Mouse (Mus musculus) frontal cortex, postnatal 14 days (tissue): ENCODE measurements around the gene Dennd1a.

Experiments used
- DNase-seq, 2 experiments: peaks; one replicate each; pipeline ENCODE4 v3.0.0; 2022; ENCODE audit warnings: low spot score in 2 of 2

The Dennd1a gene

GRCm38 (mm10) chr2:38048996-38049395, 238.2 kb downstream of the Dennd1a start:
- no peak for DNase-seq

DNA sequence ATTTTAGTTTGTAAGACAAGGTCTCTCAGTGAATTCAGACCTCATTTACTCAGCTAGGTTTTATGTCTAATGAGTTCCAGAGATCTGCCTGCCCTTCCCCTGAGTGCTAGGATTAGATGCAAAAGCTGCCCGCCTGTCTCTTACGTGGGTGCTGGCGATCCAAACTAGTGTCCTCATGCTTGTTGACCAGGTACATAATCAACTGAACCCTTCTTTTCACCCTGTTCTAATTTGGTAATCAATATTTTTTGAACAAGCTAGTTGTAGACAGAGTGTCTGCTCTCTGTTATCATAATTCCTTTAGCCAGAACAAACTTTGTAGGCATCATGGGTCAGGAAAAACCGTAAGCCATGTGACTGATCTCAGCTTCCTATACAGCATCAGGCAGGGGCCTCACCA, 241.9 kb downstream of the Dennd1a start:
- no peak for DNase-seq

GRCm38 (mm10) chr2:38040845-38041244, 246.3 kb downstream of the Dennd1a start:
- DNase-seq = no peak

DNA sequence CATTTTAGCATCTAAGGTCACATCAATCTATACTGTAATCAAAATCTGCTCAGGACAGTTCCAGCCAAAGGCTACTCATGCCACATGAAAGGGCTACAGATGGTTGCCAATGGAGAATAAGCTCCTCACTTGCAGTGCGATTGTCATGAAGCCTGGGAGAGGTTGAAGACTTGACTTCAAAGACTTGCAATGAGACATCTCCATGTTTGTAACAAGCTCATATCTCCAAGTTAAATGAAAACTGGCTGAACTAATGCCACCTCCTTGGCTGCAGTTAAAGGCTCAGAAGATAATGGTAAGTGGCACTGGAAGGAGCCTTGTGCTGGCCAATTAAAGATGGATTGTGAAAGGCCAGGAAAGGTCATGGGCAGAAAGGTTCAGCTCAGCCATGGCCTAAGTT, 247.6 kb downstream of the Dennd1a start:
- DNase-seq = no peak

- no peak for DNase-seq
Observed at GRCm38 (mm10) chr2:38028317-38028716, 258.9 kb downstream of the Dennd1a start.

DNA sequence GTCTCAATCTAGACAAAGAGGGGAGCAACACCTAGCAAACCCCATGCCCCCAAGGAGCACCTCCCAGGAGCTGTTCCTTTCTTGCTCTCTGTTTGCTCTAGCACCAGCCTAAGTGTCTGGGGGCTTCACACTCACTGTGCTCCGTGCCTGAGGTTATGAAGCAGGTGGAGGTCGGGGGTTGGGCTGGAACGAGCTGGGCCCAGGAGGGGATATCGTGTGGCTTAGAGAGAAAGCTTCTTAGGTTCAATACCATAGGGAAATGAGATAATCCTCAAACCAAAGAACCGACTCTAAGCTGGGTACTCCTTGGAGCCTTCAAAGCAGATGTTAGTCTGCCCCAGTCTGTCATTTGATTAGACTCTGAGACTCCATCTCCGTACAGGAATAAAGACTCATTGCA, 261.6 kb downstream of the Dennd1a start:
- DNase-seq = no peak

DNA sequence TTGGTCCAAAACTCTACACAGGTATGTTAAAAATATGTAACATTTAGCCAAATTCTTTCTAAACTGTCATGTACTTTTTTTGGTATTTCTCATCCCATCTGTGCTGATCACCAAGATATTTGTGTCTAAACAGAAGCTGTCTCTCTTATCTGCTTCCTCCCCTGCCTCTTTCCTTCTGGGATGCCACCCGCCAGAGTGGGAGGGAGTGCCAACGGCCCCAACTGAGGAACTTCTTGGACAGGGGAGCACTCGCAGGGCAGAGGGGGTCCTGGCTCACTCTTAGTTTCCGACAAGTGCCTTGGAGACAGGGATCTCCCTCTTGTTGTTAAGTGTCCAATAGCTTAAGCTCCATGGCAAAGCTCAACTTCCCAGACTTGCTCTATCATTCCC, 263.5 kb downstream of the Dennd1a start:
- peak in 1 of 2 experiments; percentile 12 for DNase-seq

- DNase-seq = peak in 1 of 2 experiments; percentile 29
Observed at GRCm38 (mm10) chr2:38023054-38023740, 264.0 kb downstream of the Dennd1a start.

DNA sequence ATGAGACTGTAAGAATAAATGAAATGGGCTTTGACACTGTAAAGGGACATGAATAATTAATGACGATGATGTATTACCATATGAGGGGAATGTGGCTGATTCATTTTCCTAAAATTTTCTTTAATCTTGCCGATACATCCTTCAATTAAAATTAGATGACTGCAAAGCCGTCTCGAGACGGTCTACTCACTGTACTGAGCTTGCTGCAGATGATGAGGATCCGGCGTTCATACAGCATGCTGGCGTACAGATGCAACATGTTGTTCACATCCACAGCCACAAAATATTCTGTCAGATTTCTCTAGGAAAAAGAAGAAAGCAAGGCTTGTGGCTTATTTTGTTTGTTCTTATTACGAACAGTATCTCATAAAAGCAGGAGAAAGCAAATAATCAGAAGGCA, 266.0 kb downstream of the Dennd1a start:
- no peak for DNase-seq

GRCm38 (mm10) chr2:38014702-38015101, 272.5 kb downstream of the Dennd1a start:
- DNase-seq = no peak

- peak in 1 of 2 experiments; percentile 25 for DNase-seq
Observed at GRCm38 (mm10) chr2:38013839-38014365, 273.3 kb downstream of the Dennd1a start.

- no peak for DNase-seq
Observed at GRCm38 (mm10) chr2:38007238-38007637, 280.0 kb downstream of the Dennd1a start.

DNA sequence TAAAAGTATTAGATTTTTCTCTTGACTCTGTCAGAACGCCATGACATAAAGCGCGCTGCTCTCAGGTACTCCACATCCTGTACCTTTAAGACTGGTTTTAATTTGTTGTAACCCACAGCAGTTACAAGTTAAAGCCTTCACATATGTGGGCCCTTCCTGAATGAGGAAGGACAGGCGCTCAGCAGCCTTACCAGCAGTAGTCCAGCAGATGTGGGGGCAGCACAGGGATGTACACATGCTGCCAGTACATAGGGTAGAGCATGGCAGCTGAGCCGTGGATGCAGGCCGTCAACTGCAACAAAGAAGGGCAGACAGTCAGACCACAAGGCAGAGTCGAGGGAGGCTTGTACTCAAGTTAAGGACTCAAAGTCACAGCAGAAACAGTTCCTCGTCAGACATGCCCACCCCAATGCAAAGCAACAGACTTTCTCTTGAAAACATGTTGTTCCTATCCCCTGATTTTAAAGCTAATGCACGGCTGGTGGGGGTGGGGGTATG, 284.0 kb downstream of the Dennd1a start:
- DNase-seq = no peak

DNA sequence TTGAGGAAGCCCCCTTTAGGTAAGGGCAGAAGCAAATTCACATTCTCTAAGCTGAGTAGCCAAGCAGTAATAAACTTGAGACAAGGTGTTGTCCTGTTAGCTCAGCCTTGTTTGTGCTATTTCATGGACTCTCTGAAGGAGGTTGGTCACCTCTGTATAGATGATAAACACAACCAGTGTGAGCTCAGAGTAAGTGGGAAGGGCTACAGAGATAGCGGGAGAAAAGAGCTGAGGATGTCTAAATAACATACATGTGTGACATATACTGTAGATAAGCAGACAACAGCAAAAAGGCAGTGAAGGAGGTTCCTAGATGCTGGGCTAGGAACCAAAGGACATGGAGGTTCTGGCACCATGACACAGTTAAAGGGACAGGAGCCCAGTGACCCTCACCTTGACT, 286.2 kb downstream of the Dennd1a start:
- no peak for DNase-seq

GRCm38 (mm10) chr2:37997966-37998365, 289.2 kb downstream of the Dennd1a start:
- DNase-seq = no peak

- no peak for DNase-seq
Observed at GRCm38 (mm10) chr2:37989091-37989490, 298.1 kb downstream of the Dennd1a start.

DNA sequence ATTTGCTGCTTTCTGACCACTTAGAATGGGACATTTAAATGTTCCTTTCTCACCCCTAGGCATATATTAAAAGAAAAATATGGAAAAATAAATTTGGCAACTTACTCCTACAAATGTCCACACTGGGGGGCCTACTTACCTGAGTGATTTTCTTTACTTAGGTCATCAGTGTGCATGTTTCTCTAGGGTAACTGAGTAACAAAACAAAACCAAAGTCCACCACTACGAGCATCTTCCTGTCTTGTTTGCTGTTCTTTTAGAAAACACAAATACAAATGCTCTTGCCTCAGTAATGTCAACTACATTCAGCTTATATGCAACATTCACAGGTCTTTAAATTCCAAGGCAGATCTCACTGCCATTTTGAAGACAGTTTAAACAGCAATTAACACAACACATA, 298.9 kb downstream of the Dennd1a start:
- DNase-seq = no peak

GRCm38 (mm10) chr2:37985690-37986222, 301.4 kb downstream of the Dennd1a start:
- DNase-seq = no peak

DNA sequence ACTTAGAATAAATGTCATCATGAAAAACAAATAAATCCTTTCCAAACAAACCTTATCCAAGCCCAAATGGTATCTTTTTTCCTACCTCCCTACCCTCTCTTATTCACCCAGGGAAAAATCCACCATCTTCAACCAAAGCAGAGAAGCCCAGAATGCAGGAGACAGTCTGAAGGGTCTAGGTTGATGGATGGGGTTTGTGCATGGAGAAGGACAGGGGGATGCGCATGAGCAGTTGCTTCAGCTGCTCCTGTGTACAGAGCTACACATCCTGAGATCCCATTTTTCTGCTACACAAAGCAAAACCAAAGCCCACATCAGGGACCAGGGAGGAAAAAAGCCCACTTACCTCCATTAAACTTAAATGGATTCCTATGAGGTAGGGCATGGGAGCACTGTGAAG, 304.5 kb downstream of the Dennd1a start:
- DNase-seq = no peak

GRCm38 (mm10) chr2:37981562-37982403, 305.4 kb downstream of the Dennd1a start:
- DNase-seq = no peak

- no peak for DNase-seq
Observed at GRCm38 (mm10) chr2:37974201-37974600, 313.0 kb downstream of the Dennd1a start.

DNA sequence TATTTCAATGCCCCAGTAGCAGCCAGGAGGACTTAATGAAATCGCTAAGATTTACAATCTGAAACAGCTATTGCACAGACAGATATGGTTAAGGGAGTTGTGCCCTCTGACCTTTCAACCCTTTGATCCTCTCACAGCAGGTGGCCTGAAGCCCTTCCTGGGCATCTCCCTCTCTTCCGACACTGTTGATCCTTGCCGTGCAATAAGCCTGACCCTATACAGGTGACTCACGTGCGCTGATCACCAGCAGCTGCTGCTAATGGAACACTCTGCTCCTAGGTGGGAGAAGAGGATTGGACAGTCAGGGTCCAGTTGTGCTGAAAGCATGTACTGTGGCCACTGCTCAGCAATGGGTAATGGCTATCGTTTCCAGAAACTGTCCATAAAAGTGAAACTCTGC, 314.6 kb downstream of the Dennd1a start:
- no peak for DNase-seq
